7 mouse cellular contexts compared by ENCODE assay signal in genomic region chr1:155416701-155417677, GRCm38 (mm10). TPM values are rescaled to one million over a fixed set of nuclear protein-coding genes. Genes with fewer than 3 reads are reported as not detected.
DNase-seq lines count a peak whose midpoint lies in the region; ATAC-seq lines count a peak whose summit lies in the region.

TSS of gene Xpr1 (minus strand) at chr1:155417415.

- H3K4me3 ChIP-seq in intestine, embryonic 15.5 days (replicated peaks): peak within 1 kb of the TSS; percentile 93
- H3K4me3 ChIP-seq in midbrain, embryonic 10.5 days: peak within 1 kb of the TSS; percentile 92

- under 1% methylated on average over 81 of the region's 82 CpGs for WGBS in intestine, embryonic 15.5 days
- under 1% methylated on average over 67 of the region's 82 CpGs for WGBS in midbrain, embryonic 10.5 days

- peak within 1 kb of the TSS; percentile 87 for H3K27ac ChIP-seq in intestine, embryonic 15.5 days
- peak within 1 kb of the TSS; percentile 90 for H3K27ac ChIP-seq in midbrain, embryonic 10.5 days (replicated peaks)

- peak within 1 kb of the TSS; percentile 63 for H3K9ac ChIP-seq in intestine, embryonic 15.5 days

- no peaks in the 10 kb centered on the region for H3K9me3 ChIP-seq in intestine, embryonic 15.5 days
- no peaks in the 10 kb centered on the region for H3K9me3 ChIP-seq in midbrain, embryonic 10.5 days (replicated peaks)

- H3K36me3 ChIP-seq in intestine, embryonic 15.5 days: no peaks in the 10 kb centered on the region
- no peaks in the 10 kb centered on the region for H3K36me3 ChIP-seq in midbrain, embryonic 10.5 days

- H3K4me2 ChIP-seq in intestine, embryonic 15.5 days (replicated peaks): peak within 1 kb of the TSS; percentile 65

- H3K27me3 ChIP-seq in intestine, embryonic 15.5 days (replicated peaks): no peaks in the 10 kb centered on the region
- no peaks in the 10 kb centered on the region for H3K27me3 ChIP-seq in midbrain, embryonic 10.5 days (ENCODE audit: low read depth, poor library complexity, severe bottlenecking)

- DNase-seq in adrenal gland, adult (ENCODE audit: inconsistent age in 2 of 2, low spot score in 1 of 2): peak; percentile 96 to 98
- peak; percentile 98 for DNase-seq in embryo, embryonic 10.5 days (ENCODE audit: low spot score)
- DNase-seq in gastrocnemius, postnatal 25 days: peak; percentile 94
- DNase-seq in left cerebral cortex, postnatal 25 days (ENCODE audit: low spot score in 2 of 2): peak; percentile 94 to 96
- DNase-seq in midbrain, embryonic 10.5 days (ENCODE audit: low spot score): peak; percentile 97
- peak; percentile 97 for DNase-seq in right cerebral cortex, postnatal 4 days

- 0 out of 2 replicates have a peak, but pooled peaks cover 2% of the 10 kb centered on the region for H3K4me1 ChIP-seq in intestine, embryonic 15.5 days (replicated peaks)
- H3K4me1 ChIP-seq in midbrain, embryonic 10.5 days: peaks cover 16% of the 10 kb centered on the region

- ATAC-seq in intestine, embryonic 15.5 days: peak; percentile 98

- intact Hi-C loops in left cerebral cortex, postnatal 25 days (cut with DNase I): loop anchor here (5.0 kb wide), 2 partner anchors 100 to 120 kb away; no protein-coding TSS in a partner anchor

RNA-seq across cellular contexts. Expression of gene Xpr1, which starts in this region (rescaled TPM):
- 10 to 100 TPM; 38.3 to 48.3 TPM for total RNA-seq in gastrocnemius, postnatal 25 days (2021)
- polyA plus RNA-seq in intestine, embryonic 15.5 days (2015; fragmentation: Nextera tagmentation; extraction: Ambion mirVana): 7.0 and 8.0 TPM in 2 replicates
- total RNA-seq in left cerebral cortex, postnatal 25 days (2021): 10 to 100 TPM; 77.5 to 87.5 TPM
- 11.1 and 16.4 TPM in 2 replicates for polyA plus RNA-seq in midbrain, embryonic 10.5 days (2016; fragmentation: Nextera tagmentation; extraction: Ambion mirVana)

Comparison
In these comparisons a context has a peak if more than half of its experiments do, and no peak if none do; other contexts are left out.
1. Peak in every context shown above with its lines: DNase-seq, ATAC-seq, H3K4me3 ChIP-seq and H3K27ac ChIP-seq.